Mouse (Mus musculus): ENCODE data around the gene Hoxb3.

The Hoxb3 gene

DNA sequence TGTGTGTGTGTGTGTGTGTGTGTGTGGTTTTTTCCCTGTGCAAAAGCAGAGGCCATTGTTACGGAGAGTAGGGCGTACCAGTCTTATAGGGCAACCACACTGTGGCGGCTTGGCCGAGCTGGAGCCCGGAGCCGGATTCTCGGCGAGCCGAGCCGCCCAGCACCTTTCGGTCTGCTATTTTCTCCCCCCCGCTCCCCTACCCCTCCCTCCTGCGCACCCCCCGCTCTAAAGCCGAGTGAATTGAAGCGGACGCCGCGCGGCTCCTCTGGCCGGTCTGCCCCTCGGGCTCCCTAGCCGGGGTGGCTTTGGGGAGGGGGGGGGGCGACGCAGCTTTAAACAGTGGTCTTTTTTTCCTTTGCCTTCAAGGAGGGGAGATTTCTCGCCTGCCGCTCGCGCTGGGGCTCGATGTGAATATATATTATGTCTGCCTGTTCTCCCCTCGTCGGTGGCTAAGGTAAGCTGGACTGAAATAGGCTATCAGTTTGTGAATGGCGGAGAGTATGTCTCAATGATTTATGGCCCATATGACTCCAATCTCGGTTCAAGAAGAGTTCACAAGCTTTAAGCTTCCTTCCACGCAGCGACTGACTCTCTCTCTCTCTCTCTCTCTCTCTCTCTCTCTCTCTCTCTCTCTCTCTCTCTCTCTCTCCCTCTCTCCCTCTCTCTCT is 17.7 kb downstream of the Hoxb3 start:
- no peak for DNase-seq (ENCODE audit: low spot score)

DNA sequence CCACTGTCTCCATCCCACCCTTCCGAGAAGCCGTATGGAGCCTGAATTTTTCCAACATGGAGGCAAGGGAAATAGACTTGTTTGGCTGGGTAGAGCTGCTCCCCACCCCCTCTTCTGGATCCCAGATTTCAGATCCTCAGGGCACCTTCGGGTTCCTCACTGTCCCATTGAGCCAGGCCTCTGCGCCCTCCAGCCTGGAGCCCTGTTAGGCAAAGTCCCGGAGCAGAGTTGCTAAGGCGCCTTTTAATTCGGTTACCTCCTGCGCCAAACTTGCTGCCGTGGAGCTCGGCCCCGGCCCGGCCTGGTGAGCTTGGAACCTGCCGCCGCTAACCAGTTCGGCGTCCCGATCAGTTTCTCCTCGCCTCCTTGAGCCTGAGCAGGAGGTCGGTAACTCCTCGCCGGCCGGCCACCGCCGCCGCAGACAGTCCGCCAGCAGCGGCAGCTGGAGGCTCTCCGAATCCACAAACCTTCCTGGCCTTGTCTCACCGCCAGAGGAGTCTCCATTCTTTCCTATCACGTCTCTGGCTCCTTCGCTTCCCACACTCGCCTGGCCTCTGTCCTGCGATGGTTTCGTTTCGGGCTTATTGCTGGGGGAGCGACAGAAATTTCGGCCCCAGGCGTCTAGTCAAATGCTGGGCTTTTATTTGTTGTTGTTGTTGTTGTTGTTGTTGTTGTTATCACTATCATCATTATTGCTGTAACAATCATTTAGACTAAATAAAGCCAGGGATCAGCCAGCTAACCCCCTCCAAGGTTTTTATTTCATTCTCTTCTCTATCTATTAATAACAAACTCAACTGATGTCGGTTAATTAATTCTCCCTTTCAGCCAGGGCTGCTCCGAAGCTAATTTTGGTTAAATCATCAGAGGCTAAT is 18.8 kb downstream of the Hoxb3 start:
- DNase-seq (ENCODE audit: low spot score) = no peak

DNA sequence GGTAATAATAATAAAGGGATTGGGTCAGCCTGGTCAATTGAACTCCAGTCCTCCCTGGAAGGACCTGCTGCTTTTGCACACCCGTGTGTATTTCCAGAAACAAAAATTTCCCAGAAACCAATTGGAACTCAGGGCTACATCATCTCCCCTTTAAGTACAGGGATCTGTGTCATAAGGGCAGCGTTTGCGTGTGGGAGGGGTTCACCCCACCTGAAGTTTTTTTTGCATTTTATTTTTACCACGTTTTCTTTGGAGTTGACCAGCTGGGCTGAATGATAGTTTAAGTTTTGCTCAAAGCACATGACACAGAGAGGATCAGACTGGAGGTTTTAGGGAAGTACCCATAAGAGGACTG is 19.4 kb downstream of the Hoxb3 start:
- no peak for DNase-seq (ENCODE audit: low spot score)

DNA sequence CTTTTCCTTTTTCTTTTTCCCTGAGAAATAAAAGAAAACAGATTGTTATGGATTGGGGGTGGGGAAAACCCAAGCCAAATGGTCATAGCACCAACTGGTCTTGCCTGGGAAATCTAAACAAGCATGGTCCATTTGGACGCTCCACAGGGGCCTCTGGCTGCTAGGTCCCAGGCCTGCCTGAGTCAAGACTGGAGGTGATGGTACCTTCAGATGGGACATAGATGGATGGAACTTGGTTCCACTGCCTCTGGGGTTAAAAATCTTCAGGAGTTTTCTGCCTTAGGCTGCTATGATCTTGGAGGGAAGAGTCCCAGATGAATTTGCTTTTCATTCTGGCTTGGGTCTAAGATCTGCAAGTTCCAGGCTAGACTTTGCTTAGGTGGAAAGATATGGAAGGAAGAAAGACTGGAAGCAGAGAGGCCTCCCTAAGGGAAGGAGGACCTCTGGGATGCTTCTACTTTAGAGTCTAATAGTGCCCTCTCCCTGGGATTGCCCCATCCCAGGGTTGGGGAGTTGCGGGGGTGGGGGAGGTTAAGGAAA is 20.1 kb downstream of the Hoxb3 start:
- DNase-seq (ENCODE audit: low spot score) = no peak

DNA sequence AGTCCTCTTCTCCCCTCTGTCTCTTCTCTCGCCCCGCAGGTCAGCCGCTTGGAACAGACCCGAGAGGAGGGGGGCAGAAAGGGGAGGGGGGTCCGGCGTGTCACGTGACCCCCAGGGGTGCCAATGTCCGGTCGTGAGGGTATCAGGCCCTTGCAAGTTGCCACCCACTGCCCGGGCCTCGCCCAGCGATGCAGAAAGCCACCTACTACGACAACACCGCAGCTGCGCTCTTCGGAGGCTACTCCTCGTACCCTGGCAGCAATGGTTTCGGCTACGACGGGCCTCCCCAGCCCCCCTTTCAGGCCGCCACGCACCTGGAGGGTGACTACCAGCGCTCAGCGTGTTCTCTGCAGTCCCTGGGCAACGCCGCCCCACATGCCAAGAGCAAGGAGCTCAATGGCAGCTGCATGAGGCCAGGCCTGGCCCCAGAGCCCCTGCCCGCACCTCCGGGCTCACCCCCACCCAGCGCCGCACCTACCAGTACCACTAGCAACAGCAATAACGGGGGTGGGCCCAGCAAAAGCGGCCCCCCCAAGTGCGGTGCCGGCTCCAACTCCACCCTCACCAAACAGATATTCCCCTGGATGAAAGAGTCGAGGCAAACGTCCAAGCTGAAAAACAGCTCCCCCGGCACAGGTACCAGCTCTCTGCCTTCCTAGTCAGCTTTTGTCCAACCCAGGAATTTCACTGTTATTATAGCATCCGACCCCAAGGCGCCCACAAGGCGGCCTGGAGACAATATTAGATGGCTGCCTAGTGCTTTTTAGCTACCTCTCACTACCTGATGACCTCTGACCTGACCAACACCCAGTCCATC is 21.1 kb downstream of the Hoxb3 start:
- DNase-seq (ENCODE audit: low spot score) = no peak

GRCm38 (mm10) chr11:96344878-96345159 is 21.7 kb downstream of the Hoxb3 start:
- DNase-seq (ENCODE audit: low spot score) = no peak

DNA sequence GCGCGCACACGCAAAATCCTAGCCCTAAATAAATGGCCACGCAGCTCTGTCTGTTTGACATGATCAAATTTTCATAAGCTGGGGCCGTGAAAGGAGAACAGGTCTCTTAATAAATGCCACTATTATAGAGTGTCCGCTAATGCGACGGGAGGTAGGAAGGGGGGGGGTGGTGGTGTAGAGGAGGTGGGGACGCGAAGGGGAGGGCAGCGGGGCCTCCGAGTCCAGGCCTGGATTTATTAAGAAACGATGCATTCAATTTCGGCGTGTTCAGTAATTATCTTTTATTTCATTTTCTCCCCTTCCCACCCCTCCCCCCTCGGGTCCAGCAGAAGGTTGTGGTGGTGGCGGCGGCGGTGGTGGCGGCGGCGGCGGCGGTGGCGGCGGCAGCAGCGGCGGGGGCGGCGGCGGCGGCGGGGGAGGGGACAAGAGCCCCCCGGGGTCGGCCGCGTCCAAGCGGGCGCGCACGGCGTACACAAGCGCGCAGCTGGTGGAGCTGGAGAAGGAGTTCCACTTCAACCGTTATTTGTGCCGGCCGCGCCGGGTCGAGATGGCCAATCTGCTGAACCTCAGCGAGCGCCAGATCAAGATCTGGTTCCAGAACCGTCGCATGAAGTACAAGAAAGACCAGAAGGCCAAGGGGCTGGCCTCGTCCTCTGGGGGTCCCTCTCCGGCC is 22.2 kb downstream of the Hoxb3 start:
- no peak for DNase-seq (ENCODE audit: low spot score)

- no peak for DNase-seq (ENCODE audit: low spot score)
Measured at GRCm38 (mm10) chr11:96345893-96346806, 23.0 kb downstream of the Hoxb3 start.

GRCm38 (mm10) chr11:96346916-96347520 is 23.9 kb downstream of the Hoxb3 start:
- DNase-seq (ENCODE audit: low spot score) = no peak

DNA sequence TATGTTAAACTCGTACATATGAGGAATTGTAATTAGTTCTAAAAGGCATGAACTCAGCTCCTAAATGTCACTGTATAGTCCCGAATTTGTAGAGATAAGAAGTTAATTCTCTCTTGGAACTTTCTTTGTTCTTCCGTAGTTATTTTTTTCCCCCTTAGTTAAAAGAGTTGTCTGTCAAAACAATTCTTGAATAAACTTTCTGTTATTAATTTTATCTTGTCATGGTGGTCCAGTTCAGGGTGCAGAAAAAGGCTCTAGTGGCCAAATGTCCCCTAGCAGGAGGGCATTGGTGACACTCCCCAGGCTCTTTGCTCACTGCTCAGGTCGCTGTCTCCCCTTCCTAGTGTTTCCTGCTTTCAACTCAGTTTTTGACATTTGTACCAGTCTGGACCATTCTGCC is 24.6 kb downstream of the Hoxb3 start:
- DNase-seq (ENCODE audit: low spot score) = no peak

- no peak for DNase-seq (ENCODE audit: low spot score)
Measured at GRCm38 (mm10) chr11:96348141-96348928, 25.2 kb downstream of the Hoxb3 start.

DNA sequence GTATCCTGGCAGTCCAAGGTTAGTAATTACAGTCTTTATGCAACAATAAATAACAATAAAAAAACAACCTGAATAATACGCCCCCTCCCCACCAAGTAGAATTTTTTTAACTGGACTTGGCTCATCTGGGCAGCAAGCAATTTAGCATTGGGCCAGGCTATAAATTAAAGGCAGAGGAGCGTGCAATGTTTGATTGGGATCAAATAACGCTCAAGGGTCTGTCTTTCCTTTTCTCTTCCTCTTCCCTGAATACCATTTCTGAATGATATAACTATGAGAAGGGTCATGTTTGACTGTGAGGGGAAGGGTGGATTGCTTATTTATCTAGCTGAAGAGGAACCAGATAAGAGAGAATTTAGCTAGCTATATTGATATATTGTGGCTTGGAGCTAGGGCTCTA is 25.9 kb downstream of the Hoxb3 start:
- no peak for DNase-seq (ENCODE audit: low spot score)

DNA sequence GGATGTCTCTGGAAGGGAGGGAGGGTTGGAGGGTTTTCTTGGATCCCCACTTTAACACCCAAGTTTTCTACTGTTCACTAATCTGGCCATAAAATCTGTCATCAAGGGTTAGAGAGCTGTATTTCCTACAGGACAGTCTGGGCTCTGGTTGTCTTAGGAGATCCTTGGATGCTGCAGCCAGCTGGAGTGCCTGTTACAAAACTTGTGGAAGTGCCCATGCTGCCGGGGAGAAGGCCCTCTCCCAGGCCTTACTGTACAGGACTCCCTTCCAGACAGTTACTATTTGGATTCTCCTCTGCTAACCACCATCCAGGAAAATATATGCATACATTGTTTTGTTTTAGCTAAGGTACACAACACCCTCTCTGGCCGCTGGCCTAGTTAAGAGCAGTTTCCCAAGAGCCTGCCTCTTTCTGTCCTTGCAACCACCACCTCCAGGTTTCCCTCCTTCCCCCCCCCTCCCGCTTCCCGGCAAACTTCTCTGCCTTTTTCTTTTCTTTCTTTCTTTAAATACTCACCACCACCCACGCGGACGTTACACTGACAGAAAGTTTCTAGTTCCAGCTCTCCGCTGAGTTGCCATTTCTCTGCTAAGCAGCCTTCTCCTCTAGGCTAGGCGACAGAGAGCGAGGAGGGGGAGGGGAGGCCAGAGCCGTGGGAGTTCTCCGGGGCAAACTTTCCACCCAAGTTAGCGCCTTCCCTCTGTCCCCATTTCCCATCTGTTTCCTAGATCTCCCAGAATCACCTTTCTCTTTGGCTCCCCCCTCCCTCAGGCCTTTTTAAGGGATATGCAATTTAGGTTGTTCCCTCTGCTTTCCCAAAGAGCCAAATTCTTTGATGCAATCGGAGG is 26.6 kb downstream of the Hoxb3 start:
- DNase-seq (ENCODE audit: low spot score) = no peak

DNA sequence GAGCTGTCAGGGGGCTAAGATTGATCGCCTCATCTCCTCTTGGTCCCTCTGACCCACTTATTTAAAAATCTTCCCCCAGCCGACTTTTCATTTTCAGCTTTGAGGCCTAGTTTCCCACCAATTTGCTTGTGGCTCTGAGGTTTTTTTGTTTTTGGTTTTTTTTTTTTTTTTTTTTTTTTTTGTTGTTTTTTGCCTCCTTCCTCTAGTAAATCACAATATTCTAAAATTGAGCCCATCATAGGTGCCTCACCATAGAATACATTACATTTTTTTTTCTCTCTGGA is 27.2 kb downstream of the Hoxb3 start, which contains the start of gene Hoxb2:
Hoxb2 (plus strand) TSS at position 185 of the 284 bp plus-strand sequence.
- no peak for DNase-seq (ENCODE audit: low spot score)

DNA sequence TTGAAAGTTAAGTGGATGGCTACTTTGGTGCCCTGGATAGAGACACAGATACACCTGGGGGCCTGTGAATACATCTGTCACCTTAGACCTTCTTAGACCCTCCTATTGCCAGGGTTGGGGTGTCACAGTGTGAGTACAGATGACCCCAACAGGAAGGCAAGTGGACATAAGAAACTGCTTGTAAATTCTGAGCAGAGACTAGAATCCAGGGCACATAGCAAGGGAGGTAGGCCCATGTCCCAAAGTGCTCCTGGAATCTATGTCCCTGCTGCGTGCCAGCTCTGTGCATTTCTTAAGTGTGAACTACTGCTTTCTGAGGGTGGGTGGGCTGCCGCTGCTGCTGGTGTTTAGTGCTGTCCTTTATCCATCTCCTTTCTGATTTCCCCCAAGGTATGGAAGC is 27.7 kb downstream of the Hoxb3 start:
- DNase-seq (ENCODE audit: low spot score) = no peak

DNA sequence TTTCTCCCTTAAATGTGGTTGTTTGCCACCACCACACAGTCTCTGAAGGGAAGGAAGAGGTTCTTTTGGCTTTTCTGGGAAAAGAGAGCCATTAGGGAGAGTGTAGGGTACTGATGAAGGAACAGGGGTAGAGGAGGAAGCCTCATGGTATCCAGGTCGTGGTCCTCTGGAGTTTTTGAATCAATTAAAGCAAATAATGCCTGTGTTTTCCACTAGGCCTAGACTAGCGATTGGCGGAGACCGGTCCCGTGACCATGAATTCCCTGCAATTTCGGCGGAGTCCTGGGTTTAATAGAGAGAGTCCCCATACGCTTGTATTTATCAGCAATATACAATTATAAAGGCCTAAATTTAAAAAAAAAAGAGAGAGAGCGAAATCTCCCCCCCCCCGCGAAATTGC is 28.2 kb downstream of the Hoxb3 start:
- DNase-seq (ENCODE audit: low spot score) = no peak

DNA sequence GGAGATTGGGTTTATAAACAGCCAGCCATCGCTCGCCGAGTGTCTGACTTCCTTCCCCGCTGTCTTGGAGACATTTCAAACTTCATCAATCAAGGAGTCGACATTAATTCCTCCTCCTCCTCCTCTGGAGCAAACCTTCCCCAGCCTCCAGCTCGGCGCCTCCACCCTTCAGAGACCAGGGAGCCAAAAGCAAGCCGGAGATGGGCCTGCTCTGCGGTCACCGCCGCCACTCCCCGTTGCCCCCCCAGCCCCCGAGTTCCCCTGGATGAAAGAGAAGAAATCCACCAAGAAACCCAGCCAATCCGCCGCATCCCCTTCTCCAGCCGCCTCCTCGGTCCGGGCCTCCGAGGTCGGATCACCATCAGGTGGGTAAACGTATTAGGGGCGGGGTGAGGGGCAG is 28.7 kb downstream of the Hoxb3 start:
- DNase-seq (ENCODE audit: low spot score) = no peak

GRCm38 (mm10) chr11:96352691-96353521 is 29.8 kb downstream of the Hoxb3 start:
- DNase-seq (ENCODE audit: low spot score) = no peak
